ENCODE assay signal across 12 mouse cellular contexts in genomic region chr10:60819179-60819578, GRCm38 (mm10). TPM values are rescaled to one million over a fixed set of nuclear protein-coding genes. Genes with fewer than 3 reads are reported as not detected.
DNase-seq lines count a peak whose midpoint lies in the region; ATAC-seq and TF ChIP-seq lines count a peak whose summit lies in the region.
"Had no signal": no experiment of that assay in that cellular context is flagged by ENCODE, and none has a peak within 500 bp of the region (broad histone marks: within the 10 kb centered on the region; RNA-seq: fewer than 3 reads in every experiment).

No protein-coding gene starts in this region.

- H3K4me2 ChIP-seq in heart, embryonic 13.5 days: no peak overlapping the region; the same call in 1 of the 2 replicates
- H3K4me2 ChIP-seq in lung, embryonic 14.5 days: no peak overlapping the region
- H3K4me2 ChIP-seq in stomach, embryonic 16.5 days (ENCODE audit: low read depth, low read length): no peak overlapping the region
- no peak overlapping the region for H3K4me2 ChIP-seq in midbrain, embryonic 14.5 days (ENCODE audit: low read length)
- H3K4me2 ChIP-seq: liver, embryonic 13.5 days; neural tube, embryonic 13.5 days had no signal

- no peak overlapping the region for H3K4me3 ChIP-seq in heart, embryonic 13.5 days
- H3K4me3 ChIP-seq in lung, embryonic 14.5 days (ENCODE audit: low read depth, low read length): no peak overlapping the region
- H3K4me3 ChIP-seq in stomach, embryonic 16.5 days (replicated peaks; ENCODE audit: low read length): no peak overlapping the region
- no peak overlapping the region for H3K4me3 ChIP-seq in midbrain, embryonic 14.5 days (replicated peaks; ENCODE audit: low read depth, low read length)
- H3K4me3 ChIP-seq: liver, embryonic 13.5 days; midbrain, embryonic 10.5 days; neural tube, embryonic 13.5 days had no signal

- H3K36me3 ChIP-seq in heart, embryonic 13.5 days: no peaks in the 10 kb centered on the region
- H3K36me3 ChIP-seq in lung, embryonic 14.5 days (ENCODE audit: insufficient read depth): no peaks in the 10 kb centered on the region
- no peaks in the 10 kb centered on the region for H3K36me3 ChIP-seq in stomach, embryonic 16.5 days (ENCODE audit: control insufficient read depth, insufficient read depth, low read length)
- no peaks in the 10 kb centered on the region for H3K36me3 ChIP-seq in midbrain, embryonic 14.5 days (ENCODE audit: control insufficient read depth, insufficient read depth, low read length)
- H3K36me3 ChIP-seq: liver, embryonic 13.5 days; midbrain, embryonic 10.5 days; neural tube, embryonic 13.5 days had no signal

- TF ChIP-seq CTCF in lung, embryonic 14.5 days (IDR thresholded peaks at IDR 0.05; ENCODE audit: low read depth): no peak

- H3K4me1 ChIP-seq in heart, embryonic 13.5 days: peaks cover 98% of the 10 kb centered on the region
- H3K4me1 ChIP-seq in lung, embryonic 14.5 days (ENCODE audit: insufficient read depth): peaks cover 50% of the 10 kb centered on the region
- peaks cover 40% of the 10 kb centered on the region for H3K4me1 ChIP-seq in stomach, embryonic 16.5 days (ENCODE audit: control insufficient read depth, insufficient read depth, low read length)
- H3K4me1 ChIP-seq in midbrain, embryonic 14.5 days (ENCODE audit: control insufficient read depth, insufficient read depth, low read length): peaks cover 19% of the 10 kb centered on the region

- 24% methylated on average over 5 of the region's 5 CpGs for WGBS in heart, embryonic 13.5 days
- WGBS in lung, embryonic 14.5 days: 29% methylated on average over 5 of the region's 5 CpGs
- WGBS in stomach, embryonic 16.5 days: 50% methylated on average over 5 of the region's 5 CpGs
- WGBS in midbrain, embryonic 14.5 days: 84% methylated on average over 5 of the region's 5 CpGs

- H3K9me3 ChIP-seq in heart, embryonic 13.5 days: no peaks in the 10 kb centered on the region
- no peaks in the 10 kb centered on the region for H3K9me3 ChIP-seq in lung, embryonic 14.5 days (ENCODE audit: low read depth, low read length)
- no peaks in the 10 kb centered on the region for H3K9me3 ChIP-seq in stomach, embryonic 16.5 days (replicated peaks; ENCODE audit: control insufficient read depth, low read length)
- no peaks in the 10 kb centered on the region for H3K9me3 ChIP-seq in midbrain, embryonic 14.5 days (ENCODE audit: control insufficient read depth, low read length)
- H3K9me3 ChIP-seq: liver, embryonic 13.5 days; midbrain, embryonic 10.5 days; neural tube, embryonic 13.5 days had no signal

- H3K9ac ChIP-seq in heart, embryonic 13.5 days: peak overlapping the region; percentile 63; the same call in 1 of the 2 replicates
- no peak overlapping the region for H3K9ac ChIP-seq in lung, embryonic 14.5 days
- H3K9ac ChIP-seq in stomach, embryonic 16.5 days (ENCODE audit: low read length): no peak overlapping the region
- no peak overlapping the region for H3K9ac ChIP-seq in midbrain, embryonic 14.5 days (replicated peaks; ENCODE audit: low read length)
- H3K9ac ChIP-seq: liver, embryonic 13.5 days; neural tube, embryonic 13.5 days had no signal

- peak overlapping the region; percentile 100 for H3K27ac ChIP-seq in heart, embryonic 13.5 days (replicated peaks)
- peak overlapping the region; percentile 10; the same call in 1 of the 2 replicates for H3K27ac ChIP-seq in lung, embryonic 14.5 days (ENCODE audit: low read depth)
- H3K27ac ChIP-seq in stomach, embryonic 16.5 days (ENCODE audit: low read length): no peak overlapping the region
- H3K27ac ChIP-seq in midbrain, embryonic 14.5 days (replicated peaks; ENCODE audit: low read depth, low read length): no peak overlapping the region
- H3K27ac ChIP-seq: liver, embryonic 13.5 days; midbrain, embryonic 10.5 days; neural tube, embryonic 13.5 days had no signal

- no peaks in the 10 kb centered on the region for H3K27me3 ChIP-seq in heart, embryonic 13.5 days (replicated peaks)
- no peaks in the 10 kb centered on the region for H3K27me3 ChIP-seq in lung, embryonic 14.5 days (ENCODE audit: insufficient read depth, low read length)
- H3K27me3 ChIP-seq in stomach, embryonic 16.5 days (ENCODE audit: control insufficient read depth, insufficient read depth, low read length): no peaks in the 10 kb centered on the region; the same call in 1 of the 2 replicates
- no peaks in the 10 kb centered on the region for H3K27me3 ChIP-seq in midbrain, embryonic 14.5 days (ENCODE audit: control insufficient read depth, insufficient read depth, low read length)

- no peak for ATAC-seq in heart, embryonic 13.5 days (ENCODE audit: extremely low read depth, insufficient number of reproducible peaks, low FRiP score, low TSS enrichment)
- no peak for ATAC-seq in lung, embryonic 14.5 days (ENCODE audit: insufficient read depth)
- ATAC-seq in stomach, embryonic 16.5 days (ENCODE audit: insufficient read depth, low FRiP score): peak; percentile 39; the same call in 1 of the 2 replicates
- no peak for ATAC-seq in midbrain, embryonic 14.5 days (ENCODE audit: low FRiP score, low TSS enrichment)

- DNase-seq in heart, adult 9 months (ENCODE audit: low spot score in 2 of 2): no peak
- DNase-seq in lung, embryonic 14.5 days: peak; percentile 80
- DNase-seq in lung, adult 18-20 months: no peak
- peak; percentile 56 to 68 for DNase-seq in cerebellum, postnatal 14 days
- no peak for DNase-seq in midbrain, embryonic 14.5 days
- DNase-seq in spleen, postnatal 14 days (ENCODE audit: low spot score in 2 of 2): no peak
- DNase-seq: liver, embryonic 13.5 days; right cerebral cortex, adult 18-20 months had no signal

RNA-seq across cellular contexts. Expression of gene Unc5b, which starts 12.2 kb away (rescaled TPM):
- polyA plus RNA-seq in heart, embryonic 13.5 days (2015; fragmentation: Nextera tagmentation; extraction: Ambion mirVana): 12.1 and 13.9 TPM in 2 replicates
- 6.6 TPM in 2 replicates for polyA plus RNA-seq in lung, embryonic 14.5 days (2014; fragmentation: Nextera tagmentation; extraction: Ambion mirVana)
- 3.7 and 4.0 TPM in 2 replicates for polyA plus RNA-seq in stomach, embryonic 16.5 days (2015; fragmentation: Nextera tagmentation; extraction: Ambion mirVana)
- 2.4 and 2.8 TPM in 2 replicates for polyA plus RNA-seq in midbrain, embryonic 14.5 days (2014; fragmentation: Nextera tagmentation; extraction: Ambion mirVana)

Comparison
In these comparisons a context has a peak if more than half of its experiments do, and no peak if none do; other contexts are left out.
1. DNase-seq: peak in lung, embryonic 14.5 days (single experiment) and cerebellum, postnatal 14 days (2 of 2); none in heart, adult 9 months (0 of 2), lung, adult 18-20 months (0 of 2), midbrain, embryonic 14.5 days (single experiment) and spleen, postnatal 14 days (0 of 2).
2. H3K27ac ChIP-seq: peak in heart, embryonic 13.5 days (single experiment) and lung, embryonic 14.5 days (single experiment); none in stomach, embryonic 16.5 days (single experiment) and midbrain, embryonic 14.5 days (single experiment).